Mouse (Mus musculus) heart, embryonic 12.5 days (tissue): Measurements from ENCODE around the gene Abhd16b. TPM values are rescaled to one million over a fixed set of nuclear protein-coding genes. Genes with fewer than 3 reads are reported as not detected.

Experiments used
- ATAC-seq: fragments of 200-750 bp; cut with Nextera tagmentation; 2 replicates; pipeline ENCODE4 v1.8.0; 2017; ENCODE audit warnings: moderate TSS enrichment, moderate library complexity; ENCODE audit not compliant: insufficient number of reproducible peaks, low FRiP score
- H3K27ac ChIP-seq: fragments of 300-500 bp; sonication (generic); 2 replicates; pipeline ENCODE4 v1.5.1; 2016; ENCODE audit warnings: mild to moderate bottlenecking, moderate library complexity; ENCODE audit not compliant: poor library complexity, severe bottlenecking
- H3K27me3 ChIP-seq: fragments of 300-500 bp; sonication (generic); replicated peaks from 2 replicates; pipeline ENCODE4 v1.6.1; 2016; ENCODE audit warnings: mild to moderate bottlenecking, moderate library complexity
- H3K36me3 ChIP-seq: fragments of 300-500 bp; sonication (generic); 2 replicates; pipeline ENCODE4 v1.6.1; 2016; ENCODE audit warnings: mild to moderate bottlenecking, moderate library complexity
- H3K4me1 ChIP-seq: fragments of 300-500 bp; sonication (generic); replicated peaks from 2 replicates; pipeline ENCODE4 v1.6.1; 2016; ENCODE audit warnings: mild to moderate bottlenecking
- H3K4me2 ChIP-seq: fragments of 300-500 bp; sonication (generic); 2 replicates; pipeline ENCODE4 v1.6.1; 2016; ENCODE audit warnings: mild to moderate bottlenecking, moderate library complexity
- H3K4me3 ChIP-seq: fragments of 300-500 bp; sonication (generic); 2 replicates; pipeline ENCODE4 v1.5.1; 2016; ENCODE audit warnings: mild to moderate bottlenecking
- H3K9ac ChIP-seq: fragments of 300-500 bp; sonication (generic); 2 replicates; pipeline ENCODE4 v1.6.1; 2016; ENCODE audit warnings: mild to moderate bottlenecking, moderate library complexity
- H3K9me3 ChIP-seq: fragments of 300-500 bp; sonication (generic); replicated peaks from 2 replicates; pipeline ENCODE4 v1.6.1; 2016; ENCODE audit warnings: mild to moderate bottlenecking, moderate library complexity
- WGBS: fragments of 180-500 bp; shearing (Covaris S2); methylation state at CpG from one replicate; pipeline ENCODE4 v1.1.7; 2016; 5-methylcytosine and 5-hydroxymethylcytosine counted together
- polyA plus RNA-seq: library from polyadenylated mRNA; unstranded; fragments of >200 nt; fragmentation: Nextera tagmentation; extraction: Ambion mirVana; gene quantifications from 2 replicates; pipeline ENCODE4 v1.2.1, GENCODE M21; 2016

Abhd16b gene
- 0.24 TPM in 1 of 2 replicates, not detected in the other for polyA plus RNA-seq

DNA sequence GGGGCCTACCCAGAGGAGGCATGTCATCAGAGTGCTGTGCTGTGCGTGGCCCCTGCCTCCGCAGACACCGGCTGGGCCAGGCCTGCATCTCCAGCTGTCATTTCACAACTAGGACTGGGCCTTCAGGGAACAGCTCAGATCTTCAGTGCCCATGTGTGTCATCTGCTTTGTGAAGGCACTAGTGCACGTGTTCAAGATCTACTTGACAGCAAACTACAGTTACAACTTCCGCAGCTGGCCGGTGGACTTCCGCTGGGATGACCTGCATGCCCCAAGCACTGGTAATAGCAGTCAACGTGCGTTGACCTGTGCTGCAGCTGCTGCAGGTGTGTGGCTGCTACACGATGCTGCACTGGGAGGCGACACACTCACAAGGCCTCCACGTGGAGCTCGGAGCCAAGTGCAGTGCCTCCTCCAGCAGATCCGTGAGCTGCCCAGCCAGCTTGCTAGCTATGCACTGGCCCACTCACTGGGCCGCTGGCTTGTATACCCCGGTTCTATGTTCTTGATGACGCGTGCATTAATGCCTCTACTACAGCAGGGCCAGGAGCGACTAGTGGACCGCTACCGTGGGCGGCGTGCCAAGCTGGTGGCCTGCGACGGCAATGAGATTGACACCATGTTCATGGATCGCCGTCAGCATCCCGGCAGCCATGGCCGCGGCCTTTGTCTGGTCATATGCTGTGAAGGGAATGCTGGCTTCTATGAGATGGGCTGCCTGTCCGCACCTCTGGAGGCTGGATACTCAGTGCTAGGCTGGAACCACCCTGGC lies at the start of gene Abhd16b:
Gene Abhd16b (plus strand): TSS at position 51 of the 772 bp plus-strand sequence.
- no peak within 1 kb of the TSS for H3K27ac ChIP-seq
- no peak within 1 kb of the TSS for H3K4me3 ChIP-seq
- no peak for ATAC-seq
- H3K9me3 ChIP-seq, result no peaks in the 10 kb centered on the region
- no peaks in the 10 kb centered on the region for H3K36me3 ChIP-seq
- WGBS, result 84% methylated on average over 31 of the region's 31 CpGs
- no peak within 1 kb of the TSS for H3K4me2 ChIP-seq
- peaks cover 7% of the 10 kb centered on the region for H3K4me1 ChIP-seq
- H3K9ac ChIP-seq, result no peak within 1 kb of the TSS
- H3K27me3 ChIP-seq, result no peaks in the 10 kb centered on the region

DNA sequence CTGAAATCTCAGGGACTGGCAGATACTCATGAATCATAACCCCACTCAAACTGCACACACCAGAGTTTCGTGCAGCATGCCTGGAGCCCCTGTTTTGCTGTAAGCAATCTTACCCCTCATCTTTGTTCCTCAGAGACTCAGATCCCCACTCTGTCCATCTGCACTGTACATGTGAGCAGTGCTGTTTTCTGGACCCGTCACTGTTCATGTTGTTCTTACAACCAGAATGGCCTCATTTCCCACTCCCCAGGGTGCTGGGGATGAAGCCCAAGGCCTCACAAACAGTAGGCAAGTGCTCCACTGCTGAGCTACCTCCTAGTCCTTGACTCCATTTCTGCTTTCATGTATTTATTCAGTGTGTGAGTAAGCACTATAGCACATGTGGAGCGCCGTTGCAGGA lies 40.8 kb upstream of the Abhd16b start:
- H3K36me3 ChIP-seq, result 0 out of 2 replicates have a peak, but pooled peaks cover 3% of the 10 kb centered on the region
- no peak overlapping the region for H3K4me2 ChIP-seq
- no peak for ATAC-seq
- H3K4me3 ChIP-seq, result no peak overlapping the region
- no peak overlapping the region for H3K9ac ChIP-seq
- H3K27ac ChIP-seq, result no peak overlapping the region
- peaks cover 12% of the 10 kb centered on the region for H3K4me1 ChIP-seq
- 0 out of 2 replicates have a peak, but pooled peaks cover 3% of the 10 kb centered on the region for H3K9me3 ChIP-seq
- WGBS, result 78% methylated on average over 4 of the region's 4 CpGs
- H3K27me3 ChIP-seq, result no peaks in the 10 kb centered on the region

DNA sequence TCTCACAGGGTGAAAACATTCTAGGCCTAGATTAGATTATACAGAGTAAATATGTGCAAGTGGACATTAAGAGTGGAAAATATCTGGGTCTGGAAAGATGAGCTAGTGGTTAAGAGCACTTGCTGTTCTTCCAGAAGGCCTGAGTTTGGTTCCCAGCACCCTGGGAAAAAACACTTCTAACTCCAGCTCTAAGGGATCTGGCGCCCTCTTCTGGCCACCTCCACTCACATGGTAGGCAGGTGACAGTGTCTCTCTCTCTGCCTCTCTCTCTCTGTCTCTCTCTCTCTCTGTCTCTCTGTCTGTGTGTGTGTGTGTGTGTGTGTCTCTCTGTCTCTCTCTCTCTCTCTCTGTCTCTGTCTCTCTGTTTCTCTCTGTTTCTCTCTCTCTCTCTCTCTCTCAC lies 39.7 kb upstream of the Abhd16b start:
- H3K27me3 ChIP-seq, result no peaks in the 10 kb centered on the region
- 63% methylated on average over 1 of the region's 1 CpGs for WGBS

DNA sequence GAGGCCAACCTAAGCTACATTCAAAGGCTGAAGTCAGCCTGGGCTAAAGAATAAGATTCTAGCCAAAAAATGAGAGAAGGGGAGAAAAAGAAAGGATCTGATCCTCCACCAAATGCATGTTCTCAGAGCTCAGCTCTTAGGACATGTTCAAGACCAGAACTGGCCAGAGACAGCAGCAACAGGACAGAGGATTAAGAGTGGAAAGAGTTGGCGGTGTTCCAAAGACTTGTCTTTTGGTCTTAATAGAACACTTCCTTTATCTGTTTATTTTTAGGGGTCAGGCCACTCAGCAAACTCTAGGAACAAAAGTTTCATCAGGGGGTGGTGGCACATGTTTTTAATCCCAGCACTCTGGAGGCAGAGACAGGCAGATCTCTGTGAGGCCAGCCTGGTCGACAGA lies 37.1 kb upstream of the Abhd16b start:
- H3K4me2 ChIP-seq, result no peak overlapping the region
- ATAC-seq, result no peak
- H3K4me3 ChIP-seq, result no peak overlapping the region
- 0 out of 2 replicates have a peak, but pooled peaks cover 3% of the 10 kb centered on the region for H3K9me3 ChIP-seq
- H3K4me1 ChIP-seq, result peaks cover 22% of the 10 kb centered on the region
- no peaks in the 10 kb centered on the region for H3K27me3 ChIP-seq
- H3K36me3 ChIP-seq, result 0 out of 2 replicates have a peak, but pooled peaks cover 3% of the 10 kb centered on the region
- H3K9ac ChIP-seq, result no peak overlapping the region
- 51% methylated on average over 2 of the region's 2 CpGs for WGBS
- no peak overlapping the region for H3K27ac ChIP-seq

More for the DNA sequence above, 39.7 kb upstream of the Abhd16b start:
- ATAC-seq, result no peak
- Histone ChIP-seq H3K4me2 (no peak overlapping the region), H3K27ac (no peak overlapping the region), H3K4me3 (no peak overlapping the region), H3K36me3 (0 out of 2 replicates have a peak, but pooled peaks cover 3% of the 10 kb centered on the region), H3K9me3 (0 out of 2 replicates have a peak, but pooled peaks cover 3% of the 10 kb centered on the region), H3K9ac (no peak overlapping the region), H3K4me1 (peaks cover 12% of the 10 kb centered on the region)

DNA sequence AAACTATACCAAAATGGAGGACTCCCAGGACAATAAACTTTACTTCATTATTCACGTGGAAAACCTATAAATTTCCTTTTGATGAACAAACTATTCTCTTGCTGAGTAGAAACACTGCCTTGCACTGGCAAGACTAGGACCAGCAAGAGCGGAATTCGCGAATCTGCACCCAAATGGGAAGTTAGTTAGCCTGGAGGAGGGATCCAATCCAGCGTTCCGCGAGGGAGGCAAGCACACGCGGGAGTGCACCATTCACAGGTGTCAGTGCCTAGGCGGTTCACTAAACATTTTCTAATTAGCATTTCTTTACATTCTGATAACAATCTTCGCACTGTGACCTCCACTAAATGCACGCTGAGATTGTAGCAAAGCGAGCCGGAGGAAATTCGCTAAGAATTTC lies 35.2 kb upstream of the Abhd16b start:
- H3K9ac ChIP-seq, result peak overlapping the region; percentile 90
- no peaks in the 10 kb centered on the region for H3K27me3 ChIP-seq

DNA sequence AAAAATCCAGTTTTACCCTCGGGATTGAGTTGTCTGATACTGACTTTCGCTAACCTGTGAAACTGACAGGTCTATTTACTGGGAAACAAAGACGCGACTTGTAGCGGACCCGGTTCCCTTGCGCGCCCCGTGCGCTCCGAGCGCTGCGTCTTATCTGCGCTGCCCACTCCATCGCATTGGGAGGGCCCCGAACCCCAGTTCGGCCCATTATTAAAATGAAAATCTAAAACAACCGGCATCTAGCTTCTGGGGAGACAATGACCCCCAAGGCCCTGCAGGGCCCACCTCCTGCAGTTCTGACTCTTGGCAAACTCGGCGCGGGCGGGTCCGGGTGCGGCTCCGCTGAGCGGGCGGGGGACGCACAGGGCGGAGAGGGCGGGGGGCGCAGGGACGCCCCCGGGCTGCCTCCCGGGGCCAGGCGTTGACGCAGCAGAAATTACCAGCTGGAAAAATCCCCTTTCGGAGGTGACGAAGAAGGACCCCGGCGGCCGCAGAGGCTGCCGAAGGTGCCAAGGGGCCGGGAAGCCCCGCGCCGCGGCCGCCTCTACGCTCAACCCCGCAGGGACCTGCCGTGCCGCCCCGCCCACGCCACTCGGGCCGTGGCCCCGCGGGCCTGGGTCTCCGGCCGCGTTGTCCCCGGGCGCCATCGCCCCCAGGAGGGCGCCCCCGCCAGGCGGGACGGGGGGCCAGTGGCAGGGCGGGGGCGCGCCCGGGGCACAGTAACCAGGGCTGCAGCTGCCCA lies 34.4 kb upstream of the Abhd16b start:
- Histone ChIP-seq H3K4me3 (peak overlapping the region; percentile 94), H3K27me3 (no peaks in the 10 kb centered on the region), H3K36me3 (no peaks in the 10 kb centered on the region), H3K9me3 (no peaks in the 10 kb centered on the region), H3K9ac (peak overlapping the region; percentile 90), H3K4me1 (peaks cover 37% of the 10 kb centered on the region), H3K27ac (peak overlapping the region; percentile 82), H3K4me2 (peak overlapping the region; percentile 87)
- under 1% methylated on average over 68 of the region's 72 CpGs for WGBS
- no peak; the same call in 1 of the 2 replicates for ATAC-seq

More for the DNA sequence above, 35.2 kb upstream of the Abhd16b start:
- ATAC-seq, result no peak
- Histone ChIP-seq H3K4me3 (peak overlapping the region; percentile 94), H3K27ac (no peak overlapping the region), H3K4me1 (peaks cover 30% of the 10 kb centered on the region), H3K36me3 (0 out of 2 replicates have a peak, but pooled peaks cover 3% of the 10 kb centered on the region), H3K4me2 (peak overlapping the region; percentile 87), H3K9me3 (0 out of 2 replicates have a peak, but pooled peaks cover 3% of the 10 kb centered on the region)
- 7% methylated on average over 15 of the region's 15 CpGs for WGBS

DNA sequence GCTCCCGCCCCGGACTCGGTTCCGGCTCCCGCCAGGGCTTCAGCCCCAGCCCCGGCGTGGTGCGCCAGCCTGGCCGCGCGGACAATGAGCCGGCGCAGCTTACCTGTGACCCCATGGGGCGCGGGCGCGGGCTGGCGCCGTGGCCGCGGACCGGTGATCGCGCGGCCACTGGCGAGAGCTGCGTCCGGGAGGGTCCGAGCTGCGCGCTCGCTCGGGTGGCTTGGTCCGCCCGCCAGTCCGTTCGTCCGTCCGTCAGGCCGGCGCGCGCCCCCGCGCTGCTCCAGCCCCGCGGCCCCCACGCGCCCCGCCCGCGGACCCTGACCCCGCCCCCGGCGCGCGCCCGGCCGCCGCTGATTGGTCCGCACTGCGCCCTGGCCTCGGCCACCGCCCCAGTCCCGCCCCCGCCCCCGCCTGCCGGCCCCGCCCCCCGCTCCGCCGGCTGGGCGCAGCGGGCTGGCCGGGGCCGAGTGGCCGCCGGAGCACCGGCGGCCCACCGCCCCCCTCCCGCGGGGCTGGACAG lies 33.8 kb upstream of the Abhd16b start, which contains the start of gene Zbtb46:
Gene Zbtb46 (minus strand): TSS at position 274 of the 520 bp plus-strand sequence.
- no peaks in the 10 kb centered on the region for H3K36me3 ChIP-seq
- H3K27ac ChIP-seq, result peak within 1 kb of the TSS; percentile 82
- peak within 1 kb of the TSS; percentile 90 for H3K9ac ChIP-seq

DNA sequence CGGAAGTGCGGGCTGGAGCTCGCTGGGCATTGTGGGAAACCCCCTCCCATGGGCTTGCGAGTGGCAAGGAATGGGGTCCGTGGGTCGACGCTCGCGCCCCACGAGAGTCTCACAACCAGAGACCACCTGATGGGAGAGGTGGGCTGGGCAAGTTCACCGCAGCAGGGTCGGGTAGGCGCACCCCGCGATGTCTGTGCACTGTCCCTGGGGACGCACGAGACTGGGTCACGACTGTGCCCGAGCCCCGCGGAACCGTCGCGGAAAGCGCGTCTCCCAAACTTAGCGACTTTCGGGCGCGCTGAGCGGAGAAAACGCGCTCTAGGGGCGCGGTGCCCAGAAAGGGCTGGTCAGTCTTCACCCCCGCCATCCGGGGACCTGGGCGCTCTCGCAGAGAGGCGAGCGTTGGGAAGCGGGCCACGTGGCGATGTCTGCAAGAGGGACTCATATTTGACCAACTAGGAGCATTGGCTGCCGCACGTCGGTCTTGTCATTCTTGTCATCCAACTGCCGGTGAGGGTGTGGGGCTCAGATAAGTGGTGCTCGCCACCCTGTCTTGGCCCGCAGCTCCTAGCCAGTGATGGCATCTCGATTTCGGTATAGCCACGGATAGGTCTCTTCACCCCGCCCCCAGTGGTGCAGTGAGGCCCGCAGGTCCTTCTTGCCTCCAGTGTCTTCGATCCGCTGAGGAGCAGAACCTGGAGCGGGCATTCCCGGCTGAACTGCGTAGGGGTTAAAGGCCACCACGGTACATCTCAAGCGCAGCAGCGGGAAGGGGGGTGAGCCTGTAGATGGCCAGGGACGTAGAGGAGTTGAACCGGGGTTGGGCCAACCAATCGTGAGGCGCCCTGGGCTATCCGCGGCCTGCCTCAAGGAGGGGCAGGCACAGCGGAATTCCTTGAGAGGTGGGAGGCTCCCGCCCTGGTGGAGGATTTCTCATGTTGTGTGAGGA lies 33.1 kb upstream of the Abhd16b start:
- H3K9ac ChIP-seq, result peak overlapping the region; percentile 69
- H3K27ac ChIP-seq, result peak overlapping the region; percentile 39
- peak overlapping the region; percentile 94 for H3K4me3 ChIP-seq
- no peaks in the 10 kb centered on the region for H3K36me3 ChIP-seq
- under 1% methylated on average over 71 of the region's 71 CpGs for WGBS
- no peaks in the 10 kb centered on the region for H3K9me3 ChIP-seq
- peaks cover 33% of the 10 kb centered on the region for H3K4me1 ChIP-seq
- ATAC-seq, result peak; percentile 40
- peak overlapping the region; percentile 87 for H3K4me2 ChIP-seq
- H3K27me3 ChIP-seq, result no peaks in the 10 kb centered on the region

More for the DNA sequence above, 33.8 kb upstream of the Abhd16b start, which contains the start of gene Zbtb46:
- H3K9me3 ChIP-seq, result no peaks in the 10 kb centered on the region
- peaks cover 38% of the 10 kb centered on the region for H3K4me1 ChIP-seq
- H3K27me3 ChIP-seq, result no peaks in the 10 kb centered on the region
- peak within 1 kb of the TSS; percentile 94 for H3K4me3 ChIP-seq
- peak; percentile 93 for ATAC-seq
- peak within 1 kb of the TSS; percentile 87 for H3K4me2 ChIP-seq
- WGBS, result 8% methylated on average over 62 of the region's 83 CpGs

DNA sequence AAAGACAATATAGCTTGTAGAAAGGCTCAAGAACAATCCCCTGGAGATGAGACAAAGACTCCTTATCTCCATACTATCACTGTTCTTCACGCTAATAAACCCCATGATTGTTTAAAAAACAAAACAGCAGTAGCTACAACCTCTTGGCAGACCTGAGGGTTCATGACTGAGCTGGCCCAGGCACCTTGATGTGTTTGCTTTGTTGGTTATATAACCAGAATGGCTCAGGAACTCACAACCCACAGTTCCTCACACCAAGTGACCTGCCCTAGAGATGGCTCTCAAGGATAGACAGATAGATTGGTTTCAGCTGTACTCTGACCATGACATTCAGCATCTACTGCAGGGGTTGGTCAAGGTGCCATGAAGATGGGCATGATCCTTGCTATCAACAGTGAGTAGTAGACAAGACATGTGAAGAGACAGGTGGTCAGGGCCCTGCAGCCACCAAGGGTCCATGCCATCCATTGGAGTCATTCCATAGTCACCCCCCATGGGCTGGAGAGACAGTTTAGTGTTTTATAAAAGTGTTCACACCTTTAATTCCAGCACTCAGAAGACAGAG lies 31.4 kb upstream of the Abhd16b start:
- 83% methylated on average over 1 of the region's 1 CpGs for WGBS
- H3K27ac ChIP-seq, result no peak overlapping the region
- no peaks in the 10 kb centered on the region for H3K9me3 ChIP-seq
- H3K27me3 ChIP-seq, result no peaks in the 10 kb centered on the region
- ATAC-seq, result no peak
- no peaks in the 10 kb centered on the region for H3K36me3 ChIP-seq
- no peak overlapping the region for H3K4me2 ChIP-seq
- H3K4me3 ChIP-seq, result no peak overlapping the region
- H3K4me1 ChIP-seq, result peaks cover 26% of the 10 kb centered on the region
- no peak overlapping the region for H3K9ac ChIP-seq

DNA sequence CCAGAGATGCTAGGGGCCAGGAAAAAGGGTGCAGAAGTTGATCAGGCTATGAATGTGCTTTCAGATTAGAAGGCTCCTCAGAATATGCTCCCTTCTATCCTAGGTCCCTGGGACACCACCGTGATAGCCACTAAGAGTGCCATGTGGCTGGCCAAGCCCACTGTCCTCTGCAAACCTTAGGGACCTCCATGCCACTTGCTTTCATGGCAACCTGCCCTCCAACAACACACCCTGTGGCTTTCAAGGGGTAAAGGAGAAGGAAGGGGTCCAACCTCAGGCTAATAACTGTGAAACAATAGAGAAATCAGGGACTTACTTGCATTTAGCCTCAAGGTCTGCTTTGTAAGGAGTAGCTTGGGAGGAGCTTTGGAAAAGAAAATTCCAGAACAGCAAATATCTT lies 30.4 kb upstream of the Abhd16b start:
- no peak overlapping the region for H3K27ac ChIP-seq
- no peaks in the 10 kb centered on the region for H3K9me3 ChIP-seq
- peaks cover 26% of the 10 kb centered on the region for H3K4me1 ChIP-seq
- no peaks in the 10 kb centered on the region for H3K27me3 ChIP-seq
- ATAC-seq, result no peak
- no peak overlapping the region for H3K9ac ChIP-seq
- WGBS, result 84% methylated on average over 1 of the region's 1 CpGs
- H3K4me3 ChIP-seq, result no peak overlapping the region
- H3K36me3 ChIP-seq, result no peaks in the 10 kb centered on the region
- H3K4me2 ChIP-seq, result peak overlapping the region; percentile 50
